Mouse (Mus musculus): ENCODE measurements around the gene Gimap8.

DNA sequence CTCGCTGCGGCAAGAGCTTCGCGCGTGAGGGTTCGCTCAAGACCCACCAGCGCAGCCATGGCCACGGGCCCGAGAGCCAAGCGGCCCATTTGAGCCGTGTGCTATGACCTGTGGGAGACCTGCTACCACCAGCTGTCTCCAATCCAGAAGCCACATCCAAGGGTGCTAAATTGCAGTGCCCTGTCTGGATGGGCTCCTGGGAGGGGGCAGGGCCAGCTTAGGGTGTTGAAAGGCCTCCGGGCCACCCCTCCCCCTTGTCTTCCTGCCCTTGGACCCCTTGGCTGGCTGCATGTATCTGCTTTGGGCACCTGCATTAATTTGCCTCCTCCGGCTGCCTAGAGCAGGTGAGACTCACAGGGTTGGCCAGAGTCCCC is 17.4 kb upstream of the Gimap8 start:
- no peak for TF ChIP-seq POLR2A (IDR thresholded peaks at IDR 0.05; ENCODE audit: low read depth, low read length)
- TF ChIP-seq CTCF (IDR thresholded peaks at IDR 0.05; ENCODE audit: extremely low read depth, insufficient read depth, insufficient read length, insufficient replicate concordance), result no peak
